8 mouse cellular contexts compared by ENCODE assay signal in genomic region chrX:152179670-152180656, GRCm38 (mm10). TPM values are rescaled to one million over a fixed set of nuclear protein-coding genes. Genes with fewer than 3 reads are reported as not detected.
A peak's percentile ranks its signal among the peaks of the same experiment; 100 is the strongest.
DNase-seq lines count a peak whose midpoint lies in the region; ATAC-seq and TF ChIP-seq lines count a peak whose summit lies in the region.

No protein-coding gene starts in this region.

- no peak for TF ChIP-seq CTCF in forebrain, postnatal 0 days (IDR thresholded peaks at IDR 0.05; ENCODE audit: low read depth)

- H3K27me3 ChIP-seq in kidney, embryonic 16.5 days (ENCODE audit: insufficient read depth, low read length) = peaks cover 43% of the 10 kb centered on the region; the same call in 1 of the 2 replicates
- no peaks in the 10 kb centered on the region for H3K27me3 ChIP-seq in forebrain, postnatal 0 days (ENCODE audit: insufficient read depth, low read length)

- 66% methylated on average over 7 of the region's 7 CpGs for WGBS in kidney, embryonic 16.5 days
- WGBS in forebrain, postnatal 0 days = 68% methylated on average over 7 of the region's 7 CpGs

- H3K36me3 ChIP-seq in kidney, embryonic 16.5 days (ENCODE audit: insufficient read depth, low read length) = no peaks in the 10 kb centered on the region
- no peaks in the 10 kb centered on the region for H3K36me3 ChIP-seq in forebrain, postnatal 0 days (ENCODE audit: insufficient read depth)

- peak overlapping the region; percentile 50 for H3K4me2 ChIP-seq in kidney, embryonic 16.5 days (replicated peaks; ENCODE audit: low read depth, low read length)
- H3K4me2 ChIP-seq in forebrain, postnatal 0 days (ENCODE audit: low read depth) = no peak overlapping the region

- peak overlapping the region; percentile 43; the same call in 1 of the 2 replicates for H3K4me3 ChIP-seq in kidney, embryonic 16.5 days (ENCODE audit: low read length)
- no peak overlapping the region for H3K4me3 ChIP-seq in forebrain, postnatal 0 days (ENCODE audit: low read depth, low read length)

- peak; percentile 85 for DNase-seq in heart, adult 11 months
- no peak for DNase-seq in heart, adult 18-20 months
- no peak for DNase-seq in kidney, postnatal 14 days
- DNase-seq in thymus, adult 18-20 months = no peak
- no peak for DNase-seq in forebrain, postnatal 0 days

- no peaks in the 10 kb centered on the region for H3K4me1 ChIP-seq in kidney, embryonic 16.5 days (ENCODE audit: insufficient read depth, low read length)
- H3K4me1 ChIP-seq in forebrain, postnatal 0 days (ENCODE audit: insufficient read depth) = no peaks in the 10 kb centered on the region

- no peaks in the 10 kb centered on the region for H3K9me3 ChIP-seq in kidney, embryonic 16.5 days (ENCODE audit: low read length)
- H3K9me3 ChIP-seq in forebrain, postnatal 0 days (ENCODE audit: low read length) = no peaks in the 10 kb centered on the region

- peak; percentile 33; the same call in 1 of the 2 replicates for ATAC-seq in kidney, embryonic 16.5 days (ENCODE audit: low FRiP score, low TSS enrichment)
- ATAC-seq in common myeloid progenitor, adult 5-6 weeks (replicated peaks; ENCODE audit: low read depth, poor library complexity, severe bottlenecking) = peak; percentile 43
- peak; percentile 49; the same call in 1 of the 2 replicates for ATAC-seq in megakaryocyte, adult 5-6 weeks (ENCODE audit: poor library complexity, severe bottlenecking)
- ATAC-seq in forebrain, postnatal 0 days = no peak

- H3K27ac ChIP-seq in kidney, embryonic 16.5 days (ENCODE audit: low read length) = 0 out of 2 replicates have a peak overlapping the region, but pooled peaks have one; percentile 66
- H3K27ac ChIP-seq in forebrain, postnatal 0 days (ENCODE audit: low read depth, low read length) = no peak overlapping the region

- no peak overlapping the region for H3K9ac ChIP-seq in kidney, embryonic 16.5 days (replicated peaks; ENCODE audit: low read length)
- H3K9ac ChIP-seq in forebrain, postnatal 0 days = no peak overlapping the region

RNA-seq across cellular contexts. Expression of gene Iqsec2, which starts 35.9 kb away (rescaled TPM):
- total RNA-seq in heart, adult 18-20 months (2021) = 10 to 100 TPM; 63.0 to 85.4 TPM
- polyA plus RNA-seq in kidney, embryonic 16.5 days (2015; fragmentation: Nextera tagmentation; extraction: Ambion mirVana) = 5.3 and 6.7 TPM in 2 replicates
- total RNA-seq in common myeloid progenitor, adult 5-6 weeks (2017) = 1.1 and 3.7 TPM in 2 replicates
- total RNA-seq in megakaryocyte, adult 5-6 weeks (2015) = 9.0 and 10.5 TPM in 2 replicates
- total RNA-seq in megakaryocyte, adult 5-6 weeks (2017) = 5.1 and 8.7 TPM in 2 replicates
- 15.9 and 23.2 TPM in 2 replicates for total RNA-seq in forebrain, postnatal 0 days (2014; rRNA removed)
- 6.8 and 7.5 TPM in 2 replicates for polyA plus RNA-seq in forebrain, postnatal 0 days (2015; fragmentation: Nextera tagmentation; extraction: Ambion mirVana)

RNA-seq across cellular contexts. Expression of gene Kdm5c, which starts 52.9 kb away (rescaled TPM):
- 10 to 100 TPM; 30.8 to 48.1 TPM for total RNA-seq in heart, adult 18-20 months (2021)
- 50.0 and 51.7 TPM in 2 replicates for polyA plus RNA-seq in kidney, embryonic 16.5 days (2015; fragmentation: Nextera tagmentation; extraction: Ambion mirVana)
- total RNA-seq in common myeloid progenitor, adult 5-6 weeks (2017) = 39.6 and 59.4 TPM in 2 replicates
- total RNA-seq in megakaryocyte, adult 5-6 weeks (2015) = 21.1 and 21.9 TPM in 2 replicates
- 29.1 and 31.0 TPM in 2 replicates for total RNA-seq in megakaryocyte, adult 5-6 weeks (2017)
- 47.2 and 56.0 TPM in 2 replicates for total RNA-seq in forebrain, postnatal 0 days (2014; rRNA removed)
- polyA plus RNA-seq in forebrain, postnatal 0 days (2015; fragmentation: Nextera tagmentation; extraction: Ambion mirVana) = 18.1 and 19.5 TPM in 2 replicates
